Mouse (Mus musculus) heart, adult 11 months (tissue): Measurements from ENCODE around the gene Itgb4.

Source experiments
- DNase-seq: peaks from one replicate; pipeline ENCODE4 v3.0.0; 2022

The Itgb4 gene

GRCm38 (mm10) chr11:116030088-116030897 is 55.8 kb downstream of the Itgb4 start, which contains the start of gene Unk:
TSS of gene Unk (plus strand) at chr11:116030322.
- peak; percentile 100 for DNase-seq

GRCm38 (mm10) chr11:116030898-116031845 is 56.7 kb downstream of the Itgb4 start:
- DNase-seq = peak; percentile 96

- peak; percentile 78 for DNase-seq
These were observed 60.1 kb downstream of the Itgb4 start for GRCm38 (mm10) chr11:116034584-116034983.

- no peak for DNase-seq
These were observed 62.2 kb downstream of the Itgb4 start for GRCm38 (mm10) chr11:116036671-116037070.

GRCm38 (mm10) chr11:116037826-116038225 is 63.3 kb downstream of the Itgb4 start:
- peak; percentile 86 for DNase-seq

- DNase-seq = peak; percentile 92
These were observed 66.1 kb downstream of the Itgb4 start for GRCm38 (mm10) chr11:116040593-116040992.

- DNase-seq = no peak
These were observed 67.3 kb downstream of the Itgb4 start for GRCm38 (mm10) chr11:116041833-116042232.

- DNase-seq = no peak
These were observed 68.0 kb downstream of the Itgb4 start for GRCm38 (mm10) chr11:116042372-116043138.

- no peak for DNase-seq
These were observed 68.8 kb downstream of the Itgb4 start for GRCm38 (mm10) chr11:116043286-116043685.

GRCm38 (mm10) chr11:116045173-116045572 is 70.7 kb downstream of the Itgb4 start:
- DNase-seq = no peak

- no peak for DNase-seq
These were observed 75.1 kb downstream of the Itgb4 start for GRCm38 (mm10) chr11:116049610-116050009.

- no peak for DNase-seq
These were observed 75.7 kb downstream of the Itgb4 start for GRCm38 (mm10) chr11:116050196-116050595.

GRCm38 (mm10) chr11:116053510-116054229 is 79.2 kb downstream of the Itgb4 start:
- DNase-seq = no peak

GRCm38 (mm10) chr11:116055873-116056272 is 81.4 kb downstream of the Itgb4 start:
- no peak for DNase-seq

- no peak for DNase-seq
These were observed 82.8 kb downstream of the Itgb4 start for GRCm38 (mm10) chr11:116057237-116057881.
